Mouse (Mus musculus) brain, adult 2 months (tissue): ENCODE measurements around the gene Ostc.

Source experiments
- DNase-seq: peaks from one replicate; pipeline ENCODE4 v3.0.0; 2011; ENCODE audit warnings: low read depth, low spot score

Ostc gene

DNA sequence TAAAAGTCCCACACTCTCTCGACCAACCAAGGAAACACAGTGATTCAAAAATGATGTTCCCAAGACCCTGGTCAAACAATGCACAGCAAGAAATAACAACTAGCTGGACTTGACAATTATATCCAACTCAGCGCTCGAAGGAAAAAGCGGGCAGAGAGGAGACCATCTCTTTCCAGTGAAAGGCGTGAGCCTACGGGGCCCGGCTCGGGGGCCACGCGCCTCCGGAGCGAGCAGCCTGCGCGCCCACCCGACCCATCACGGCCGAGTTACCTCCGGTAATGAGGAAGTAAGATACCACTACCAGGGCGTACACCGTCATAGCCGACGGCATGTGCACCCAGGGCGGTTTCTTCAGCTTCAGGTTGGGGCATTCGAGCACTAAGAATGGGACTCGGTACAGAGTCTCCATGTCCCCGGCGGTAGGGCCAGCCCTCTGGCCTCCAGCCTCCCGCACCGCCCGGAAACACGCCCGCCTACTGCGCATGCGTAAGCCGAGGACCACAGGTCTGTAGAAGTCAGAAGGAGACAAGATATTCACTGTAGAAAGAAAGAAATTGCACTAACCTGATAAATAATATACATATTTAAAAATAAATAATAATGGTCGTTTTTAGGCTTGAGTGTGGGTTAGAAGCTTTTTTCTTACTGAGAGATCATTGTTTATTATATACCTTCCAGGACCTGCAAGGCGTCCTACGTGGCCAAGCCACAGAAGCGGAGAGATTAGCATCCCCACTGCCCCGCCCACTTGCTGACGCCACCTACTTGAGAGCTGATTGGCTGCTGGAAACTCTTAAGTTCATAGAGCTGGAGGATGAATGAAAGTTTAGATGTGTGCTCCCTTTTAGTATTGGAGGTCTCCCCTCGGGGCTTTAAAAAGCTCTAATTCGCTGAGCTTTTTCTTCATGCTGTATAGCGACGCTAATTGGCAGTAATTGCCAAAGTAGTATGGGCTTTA lies at the start of gene Ostc:
Ostc (minus strand) TSS at position 478 of the 958 bp plus-strand sequence.
- DNase-seq = peak; percentile 99

DNA sequence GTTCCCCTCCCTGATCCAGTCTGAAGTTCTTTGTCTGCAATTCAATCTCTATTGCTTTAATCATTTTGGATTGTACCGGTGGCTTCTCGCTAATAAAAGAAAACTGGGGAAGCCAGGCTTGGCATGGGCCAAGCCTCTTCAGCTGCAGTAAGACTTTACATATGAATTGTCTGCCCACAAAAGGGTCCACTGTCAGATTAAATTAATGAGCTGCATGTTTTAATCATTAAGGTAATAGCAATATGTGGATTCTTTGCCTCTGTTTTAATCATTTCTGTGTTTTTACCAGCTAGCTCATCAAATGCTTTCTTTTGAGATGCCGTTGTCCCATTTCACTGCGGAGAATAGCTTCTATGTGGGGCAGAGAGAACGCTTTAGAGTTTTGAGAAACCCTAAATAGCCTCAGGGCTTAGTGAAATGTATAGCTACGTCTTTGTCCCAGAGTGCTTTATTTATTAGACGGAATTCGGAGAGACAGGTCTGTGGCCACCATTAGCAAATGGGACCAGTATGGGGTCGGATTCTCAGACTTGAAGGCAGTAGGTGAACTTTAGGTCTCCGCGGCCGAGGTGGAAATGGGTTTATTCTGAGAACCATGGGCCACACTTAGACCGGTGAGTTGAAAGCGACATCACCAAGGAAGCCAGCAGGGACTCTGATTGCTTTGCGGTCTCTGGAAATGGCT lies 49.1 kb upstream of the Ostc start:
- no peak for DNase-seq

DNA sequence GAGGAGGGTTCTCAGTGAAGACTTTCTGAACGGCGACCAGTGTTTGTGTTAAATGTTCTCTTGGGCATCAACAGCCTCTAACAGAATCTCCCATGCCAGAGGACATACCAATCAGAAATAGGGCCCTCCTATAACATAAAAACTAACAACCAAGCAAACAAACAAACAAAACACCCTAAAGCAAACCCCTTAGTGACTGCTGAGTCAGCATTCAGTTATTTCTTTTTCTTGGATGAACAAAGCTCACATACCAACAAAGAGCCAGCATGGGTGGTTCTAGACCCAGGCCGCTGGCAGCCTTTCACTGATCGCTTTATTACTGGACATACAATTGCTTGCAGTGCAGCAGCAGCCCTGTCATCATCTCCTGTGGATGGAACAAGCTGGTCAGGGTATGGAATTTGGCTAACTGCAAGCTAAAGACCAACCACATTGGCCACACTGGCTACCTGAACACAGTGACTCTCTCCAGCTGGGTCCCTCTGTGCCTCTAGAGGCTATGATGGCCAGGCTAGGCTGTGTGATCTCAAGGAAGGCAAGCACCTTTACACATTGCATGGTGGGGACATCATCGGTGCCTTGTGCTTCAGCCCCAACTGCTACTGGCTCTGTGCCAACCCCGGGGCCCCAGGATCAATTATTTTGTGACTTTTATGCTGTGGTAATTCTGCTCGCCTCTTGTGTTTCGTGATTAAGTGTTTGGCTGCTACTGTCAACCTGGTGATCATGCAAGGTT lies 48.0 kb upstream of the Ostc start:
- DNase-seq = no peak

DNA sequence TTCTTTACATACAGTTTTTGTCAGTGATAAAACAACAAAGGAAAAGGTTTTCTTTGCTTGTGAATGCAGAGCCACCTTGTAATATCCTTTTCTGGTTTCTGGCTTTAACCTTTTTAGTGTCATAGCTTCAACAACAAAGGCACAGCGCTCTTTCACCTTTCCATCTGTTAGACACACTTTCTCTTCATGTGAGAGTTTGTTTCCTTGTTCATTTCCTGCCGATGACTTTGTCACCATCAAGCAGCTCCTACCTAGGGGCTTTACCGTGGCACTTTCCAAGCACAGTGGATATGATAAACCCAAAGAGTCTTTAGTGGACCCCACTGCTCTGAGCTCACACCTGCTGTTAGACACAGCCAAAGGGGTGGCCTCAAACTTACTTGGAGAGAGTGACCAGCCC lies 40.0 kb upstream of the Ostc start:
- DNase-seq = no peak

DNA sequence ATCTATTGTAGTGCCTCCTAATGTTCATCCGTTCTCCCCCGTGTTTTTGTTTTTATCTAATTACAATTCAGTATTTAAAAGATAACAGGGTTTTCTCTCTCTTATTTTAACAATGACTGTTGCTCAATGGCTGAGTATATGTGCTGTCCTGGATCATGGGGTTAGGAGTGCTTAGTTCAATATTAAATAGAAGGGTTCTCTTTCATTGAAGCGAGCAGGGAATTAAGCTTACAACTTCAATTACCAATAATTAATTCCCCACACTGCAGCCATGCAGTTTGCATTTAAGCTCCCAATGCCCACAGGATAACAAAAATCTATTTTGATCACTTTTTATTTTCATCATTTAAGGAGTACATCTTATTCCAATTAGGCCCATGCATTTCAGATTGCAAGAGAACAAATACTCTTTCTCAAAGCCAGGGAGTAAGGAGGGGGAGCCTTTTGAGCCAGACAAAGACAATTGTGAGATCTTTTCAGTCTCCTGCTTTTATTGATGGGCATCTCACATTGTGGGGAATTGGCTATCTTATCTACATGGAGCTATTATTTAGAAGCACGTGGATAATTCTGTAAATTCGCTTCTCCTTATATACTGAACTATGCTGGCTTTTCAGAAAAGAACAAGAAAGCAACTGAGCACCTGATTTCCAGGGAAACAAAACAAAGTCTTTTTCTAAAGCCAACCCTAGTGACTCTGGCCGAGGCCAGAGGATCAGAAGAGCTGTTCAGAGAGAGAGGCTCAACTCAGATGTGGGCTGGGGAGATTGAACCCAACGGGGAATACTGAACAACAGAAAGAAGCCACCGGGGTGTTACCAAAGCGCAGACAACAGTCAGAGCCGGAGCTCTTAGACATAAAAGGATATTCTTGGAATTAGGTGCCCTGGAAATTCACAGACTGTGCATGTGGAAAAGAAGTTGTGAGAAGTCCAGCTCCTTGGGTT lies 37.7 kb upstream of the Ostc start:
- peak; percentile 33 for DNase-seq

DNA sequence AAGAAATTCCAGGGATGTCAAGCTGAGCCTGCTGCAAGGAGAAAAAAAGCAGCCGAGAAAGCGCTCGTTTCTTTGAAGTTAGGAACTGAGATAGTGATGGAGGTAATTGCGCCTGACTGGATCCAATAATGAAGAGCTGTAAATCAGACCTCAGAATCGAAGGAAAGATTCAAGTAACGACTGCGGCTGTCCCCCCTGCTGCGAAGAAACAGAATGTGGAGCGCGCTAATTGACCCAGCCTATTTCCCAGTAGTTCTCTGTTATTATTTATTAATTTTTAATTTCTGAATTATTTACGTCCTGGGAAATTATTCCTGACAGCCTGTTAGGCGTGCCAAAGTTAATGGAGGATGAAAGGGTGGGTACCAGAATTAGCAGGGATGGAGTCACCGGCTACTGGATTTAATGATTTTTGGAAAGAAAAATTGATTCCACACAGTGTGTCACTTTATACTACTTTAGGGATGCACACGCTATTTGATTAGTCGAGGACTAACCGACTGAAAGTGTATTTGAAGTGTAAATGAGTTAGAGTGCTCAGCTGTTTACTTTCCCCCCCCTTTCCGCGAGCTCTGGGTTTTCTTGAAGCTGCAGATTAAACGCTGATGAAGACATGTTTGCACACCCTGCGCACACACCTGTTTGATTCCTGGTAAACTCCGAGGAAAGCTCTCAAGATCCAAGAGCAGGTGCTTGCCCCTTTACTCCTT lies 28.6 kb upstream of the Ostc start:
- DNase-seq = peak; percentile 10

DNA sequence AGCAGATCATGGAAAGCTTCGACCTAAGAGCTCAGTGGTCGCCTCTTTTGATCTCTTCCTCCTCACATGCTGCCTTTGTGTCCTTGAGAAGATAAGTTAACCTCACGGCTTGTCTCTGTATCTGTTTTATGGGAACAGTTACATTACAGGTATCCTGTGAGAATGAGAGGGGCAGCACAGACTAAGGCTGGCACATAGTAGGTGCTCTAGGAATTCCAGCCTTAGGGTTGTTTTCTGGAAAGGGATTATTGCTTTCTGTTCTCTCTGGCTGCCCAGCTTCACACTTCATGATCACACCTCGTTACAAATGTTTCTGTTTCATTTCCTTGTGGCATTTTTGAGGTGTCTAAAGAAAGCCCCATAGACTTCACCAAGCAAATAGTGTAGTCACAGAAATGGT lies 27.5 kb upstream of the Ostc start:
- no peak for DNase-seq

DNA sequence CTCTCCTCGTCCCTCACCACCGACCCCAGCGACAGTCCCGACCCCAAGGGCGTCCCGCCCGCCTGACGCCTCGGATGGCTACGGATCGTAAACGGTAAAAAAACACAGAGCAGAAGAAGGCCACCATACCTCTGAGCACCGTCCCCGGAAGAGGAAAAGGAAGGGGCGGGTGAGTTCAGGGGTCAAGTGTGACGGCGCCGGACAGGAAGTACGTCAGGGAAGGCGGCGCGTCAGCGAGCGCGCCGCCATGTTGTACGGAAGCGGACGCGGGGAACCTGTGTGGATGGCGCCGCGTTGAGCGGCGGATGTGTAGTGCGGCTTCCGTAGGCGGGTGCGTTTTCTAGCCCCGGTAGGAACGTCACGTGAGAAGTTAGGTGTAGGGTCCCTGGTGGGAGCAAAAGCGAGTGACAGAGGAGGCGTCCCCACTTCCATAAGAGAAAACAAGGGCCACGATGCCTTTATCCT lies 21.0 kb upstream of the Ostc start, which contains the start of gene Rpl34:
Rpl34 (minus strand) TSS at position 210 of the 465 bp plus-strand sequence.
- DNase-seq = peak; percentile 99

DNA sequence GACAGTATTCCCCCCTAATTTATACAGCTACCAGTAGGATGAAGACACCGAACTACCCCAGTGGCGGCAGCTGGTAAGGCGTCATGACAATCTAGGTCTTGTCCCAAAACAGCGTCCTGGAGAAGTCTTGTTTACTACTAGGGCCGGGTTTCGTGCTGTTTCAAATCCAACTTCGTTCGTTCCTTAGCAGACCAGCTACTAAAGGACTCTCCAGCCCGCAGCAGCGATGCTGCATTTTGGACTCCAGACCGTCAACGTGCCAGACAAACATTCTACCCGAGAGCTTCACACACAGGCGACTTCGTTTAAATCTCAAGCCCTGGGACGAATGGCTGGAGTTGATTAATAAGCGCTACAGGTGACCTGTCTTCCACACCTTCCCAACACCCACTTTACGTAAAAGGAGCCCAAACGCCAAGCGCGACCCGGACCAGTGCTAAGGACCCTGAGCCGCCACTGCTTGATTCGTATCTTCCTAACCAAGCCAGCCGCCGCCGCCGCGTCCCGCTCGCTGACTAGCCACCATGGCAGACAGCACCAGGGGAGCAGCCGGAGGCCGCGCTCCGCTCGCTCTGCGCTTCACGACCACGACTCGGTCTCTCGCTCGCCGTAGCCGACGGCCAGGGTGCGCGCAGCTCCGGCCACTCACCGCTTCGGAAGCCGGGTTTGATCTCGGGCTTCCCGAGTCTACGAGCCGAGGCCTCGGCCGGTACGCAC lies 20.4 kb upstream of the Ostc start:
- DNase-seq = peak; percentile 28

DNA sequence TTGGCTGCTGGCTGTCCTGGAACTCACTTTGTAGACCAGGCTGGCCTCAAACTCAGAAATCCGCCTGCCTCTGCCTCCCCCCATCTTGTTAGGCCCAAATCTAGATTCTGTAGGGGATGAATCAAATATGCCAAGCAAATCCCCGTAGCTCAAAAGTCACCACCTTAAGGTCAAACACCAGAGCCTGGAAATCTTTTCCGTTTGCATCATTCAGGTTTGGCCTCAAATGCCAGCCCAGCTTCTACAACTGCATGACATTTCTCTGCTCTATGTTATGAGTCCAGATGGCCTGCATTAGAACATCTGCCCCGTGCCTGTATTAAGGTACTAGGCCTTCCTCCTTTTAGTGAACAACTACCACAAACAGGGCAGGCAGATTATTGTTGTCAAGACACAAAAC lies 18.4 kb upstream of the Ostc start:
- no peak for DNase-seq

DNA sequence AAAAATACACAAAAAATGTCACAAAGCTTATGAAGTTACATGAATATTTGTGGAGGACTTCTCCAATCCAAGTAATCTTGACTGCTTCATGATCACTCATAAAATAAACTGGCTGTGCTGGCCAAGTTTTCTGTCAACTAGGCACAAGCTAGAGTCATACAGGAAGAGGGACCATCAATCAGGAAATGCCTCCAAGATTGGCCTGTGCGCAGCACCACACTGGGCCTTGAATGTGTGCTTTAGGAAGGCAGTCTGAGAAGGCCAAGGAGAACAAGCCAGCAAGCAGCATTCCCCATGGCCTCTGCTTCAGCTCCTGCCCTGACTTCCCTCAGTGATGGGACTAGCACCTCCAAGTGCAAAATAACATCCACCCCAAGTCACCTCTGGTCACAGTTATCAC lies 17.8 kb upstream of the Ostc start:
- DNase-seq = no peak

DNA sequence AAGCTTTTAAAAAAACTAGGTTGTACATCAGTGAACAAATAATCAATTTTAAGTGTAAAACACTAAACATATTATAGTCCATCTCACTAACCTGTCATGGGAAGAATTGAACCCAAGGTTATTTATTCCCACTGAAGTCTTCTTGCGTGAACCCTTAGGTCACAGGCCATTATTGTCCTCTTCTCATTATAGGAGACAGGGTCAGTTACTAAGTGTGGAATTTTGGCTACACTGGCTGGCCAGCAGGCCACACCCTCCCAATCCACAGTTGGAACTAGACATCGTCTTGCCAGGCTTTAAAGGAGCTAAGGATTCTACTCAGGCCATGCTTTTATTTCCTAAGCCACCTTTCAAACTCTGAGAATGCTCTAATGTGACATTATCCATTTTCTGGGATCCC lies 16.5 kb upstream of the Ostc start:
- no peak for DNase-seq

DNA sequence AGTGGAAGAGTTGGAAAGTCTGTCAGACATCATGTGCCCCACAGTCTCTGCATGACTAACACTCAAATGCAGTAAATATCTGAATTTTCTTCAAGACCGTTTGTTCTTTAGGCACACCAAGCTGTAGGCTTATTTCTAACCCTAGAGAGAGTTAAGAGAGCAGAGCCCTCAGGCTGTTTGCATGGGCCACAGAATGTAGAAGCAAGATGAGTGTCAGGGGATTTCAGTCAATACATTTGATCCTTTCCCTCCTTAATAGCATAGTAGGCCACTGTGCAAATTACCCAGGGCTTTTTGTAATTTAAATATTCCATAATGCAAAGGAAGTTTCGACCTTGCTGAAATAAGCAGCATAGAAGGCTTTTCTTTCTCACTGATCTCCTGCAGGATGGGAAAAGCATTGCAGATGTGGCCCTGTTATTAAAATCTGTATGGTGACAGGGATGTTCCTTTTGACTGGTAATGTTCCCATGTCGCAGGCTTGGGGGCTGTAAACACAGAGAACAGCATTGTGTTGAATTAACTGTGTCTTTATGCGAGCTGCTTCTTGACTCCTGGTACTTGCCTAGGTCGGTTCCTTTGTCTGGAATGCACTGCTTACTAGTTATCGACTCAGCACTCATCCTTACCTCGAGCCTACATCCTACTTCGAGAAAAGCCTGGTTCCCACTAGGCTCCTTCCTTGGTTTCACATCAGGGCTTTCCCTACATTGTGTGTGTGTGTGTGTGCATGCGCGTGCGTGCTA lies 13.7 kb upstream of the Ostc start:
- DNase-seq = no peak

DNA sequence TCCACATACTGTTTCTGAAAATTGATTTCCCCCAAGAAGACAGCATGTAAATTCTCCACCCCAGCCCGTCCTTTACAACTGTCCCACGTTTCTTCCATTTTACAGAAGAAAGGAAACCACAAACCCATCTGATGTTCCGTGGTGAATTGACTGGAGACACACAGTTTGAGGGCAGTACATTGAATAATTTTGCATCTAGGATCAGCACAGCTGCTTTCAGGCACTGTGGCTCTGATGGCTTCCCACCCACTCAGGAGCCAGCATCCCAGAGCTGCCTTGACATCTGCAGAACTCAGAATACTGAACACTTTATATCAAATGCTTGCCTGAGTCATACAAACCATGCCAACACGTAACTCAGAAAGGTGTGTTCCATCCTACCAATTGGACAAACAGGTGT lies 11.0 kb upstream of the Ostc start:
- peak; percentile 35 for DNase-seq

DNA sequence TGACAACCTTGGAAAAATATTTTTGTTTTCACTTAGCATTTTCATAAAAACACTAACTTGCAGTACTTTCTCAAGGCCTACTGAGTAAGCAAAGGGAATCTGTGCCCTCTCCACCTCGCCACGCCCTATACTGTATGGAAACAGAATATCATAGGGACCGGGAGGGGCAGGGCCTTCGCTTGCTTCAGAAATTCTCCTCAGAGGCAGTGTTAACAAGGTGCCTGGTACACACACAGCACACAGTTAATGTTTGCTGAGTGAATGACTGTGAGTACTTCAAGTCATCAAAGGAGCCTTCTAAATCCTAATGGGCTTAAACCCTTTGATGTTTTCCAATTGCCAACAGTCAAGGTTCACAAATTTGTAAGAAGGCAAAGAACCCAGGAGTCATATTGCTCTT lies 9.6 kb upstream of the Ostc start:
- no peak for DNase-seq

DNA sequence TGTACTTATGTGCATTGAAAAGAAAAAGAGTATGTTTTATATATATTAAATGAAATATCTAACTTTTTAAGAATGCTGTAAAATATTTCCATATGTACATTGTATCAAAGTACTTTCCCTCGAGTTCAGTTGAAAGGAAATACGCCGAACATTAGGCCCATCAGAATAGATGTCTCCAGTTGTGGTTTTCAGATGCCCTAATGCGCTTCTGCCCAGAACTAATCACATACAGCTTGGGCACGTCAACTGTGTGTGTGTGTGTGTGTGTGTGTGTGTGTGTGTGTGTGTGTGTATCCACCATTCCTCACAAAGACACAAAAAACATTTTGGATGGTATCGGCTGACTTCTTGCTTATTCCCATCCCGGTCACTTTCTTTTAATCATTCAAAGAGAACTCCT lies 7.3 kb upstream of the Ostc start:
- DNase-seq = no peak

DNA sequence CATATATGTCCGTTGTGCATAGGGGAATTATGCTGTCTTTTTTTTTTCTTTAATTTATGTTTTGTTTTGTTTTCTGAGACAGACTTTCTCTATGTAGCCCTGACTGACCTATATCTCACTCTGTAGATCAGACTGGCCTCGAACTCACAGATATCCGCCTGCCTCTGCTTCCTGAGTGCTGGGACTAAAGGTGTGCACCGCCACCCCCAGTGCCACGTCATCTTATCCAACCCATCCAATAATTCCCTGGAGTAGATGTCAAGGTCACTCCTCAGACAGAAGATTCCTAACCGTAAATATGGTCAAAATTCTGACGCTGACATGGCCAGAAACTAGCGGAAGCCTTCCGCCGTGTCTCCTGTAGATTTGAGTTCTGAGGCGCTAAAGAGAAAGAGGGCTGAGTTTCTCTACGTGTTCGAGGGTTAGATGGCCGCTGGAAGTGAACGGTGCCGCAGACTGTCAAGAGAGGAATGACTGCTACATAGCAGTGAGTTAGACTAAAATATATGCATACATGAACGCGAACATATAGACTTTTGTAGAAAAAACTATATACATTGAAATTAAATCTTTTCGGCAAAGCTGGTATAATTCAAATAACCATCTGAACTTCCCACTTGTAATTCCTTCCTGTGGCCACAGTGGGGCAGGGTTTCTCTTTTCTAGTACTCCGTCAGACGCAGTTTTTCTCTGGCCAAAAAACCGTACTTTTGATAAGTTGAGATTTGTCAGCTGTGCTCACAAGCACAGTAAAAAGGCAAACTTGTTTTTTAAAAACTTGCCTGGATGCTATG lies 5.7 kb upstream of the Ostc start:
- peak; percentile 82 for DNase-seq

DNA sequence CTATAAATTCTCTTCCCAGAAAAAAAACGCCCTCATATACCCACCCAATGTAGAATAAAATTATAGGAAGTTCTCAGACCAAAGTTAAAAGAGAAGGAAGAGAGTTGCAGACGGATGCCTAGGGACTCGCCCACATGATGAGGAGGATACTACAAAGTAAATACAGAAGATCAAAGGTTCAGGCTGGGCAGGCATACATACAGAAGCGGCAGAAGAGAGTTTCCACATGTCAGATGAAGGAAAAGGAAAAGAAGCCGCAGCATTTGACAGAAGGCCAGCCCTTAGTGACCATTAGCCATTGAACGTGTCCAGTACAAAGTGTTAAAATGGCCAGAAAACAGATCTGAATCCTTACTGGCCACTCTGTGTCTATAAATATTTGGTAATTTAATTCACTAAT lies 3.6 kb upstream of the Ostc start:
- no peak for DNase-seq
